Mouse (Mus musculus) neural tube, embryonic 10.5 days (tissue): ENCODE data around the gene Wsb1.

Experiments
- DNase-seq: peaks from one replicate; pipeline ENCODE4 v3.0.0-alpha.2; 2017; ENCODE audit warnings: low spot score; ENCODE audit errors: extremely low spot score

Gene Wsb1

DNA sequence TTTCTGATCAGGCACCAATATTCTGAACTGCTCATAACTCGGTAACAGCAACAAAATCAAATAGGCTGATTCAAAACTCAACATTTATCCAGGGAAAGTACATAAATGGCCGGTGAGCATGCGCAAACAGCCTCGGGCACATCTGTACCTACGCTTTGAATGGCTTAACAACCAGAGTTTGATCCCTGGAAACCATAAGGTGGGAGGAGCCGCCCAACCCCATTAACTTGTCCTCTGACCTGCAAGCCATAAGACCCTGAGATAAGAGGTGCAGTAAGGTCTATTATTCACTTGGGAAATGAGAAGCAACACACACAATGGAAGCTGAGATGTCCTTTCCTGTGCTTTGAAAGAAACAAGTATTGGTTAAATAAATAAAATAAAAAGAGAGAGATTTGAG is 37.3 kb downstream of the Wsb1 start:
- no peak for DNase-seq

DNA sequence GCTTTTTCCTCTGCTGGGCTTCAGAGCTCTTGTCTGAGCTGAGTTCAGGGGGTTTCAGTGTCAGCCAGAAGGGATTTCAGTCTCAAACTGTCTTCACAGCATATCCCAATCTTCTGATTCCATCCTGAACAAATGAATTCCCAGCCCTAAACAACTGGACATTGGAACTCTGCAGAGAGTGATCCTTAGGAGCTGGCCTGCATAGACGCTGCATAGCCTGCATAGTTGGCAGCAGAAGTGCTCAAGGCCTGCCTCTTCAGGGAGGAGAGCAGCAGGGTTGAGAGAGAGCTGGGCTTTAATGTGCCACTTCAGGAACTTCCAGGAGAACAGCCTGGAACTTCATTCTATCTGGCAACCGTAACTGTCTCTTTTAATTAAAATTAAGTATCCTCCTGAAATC is 38.9 kb downstream of the Wsb1 start:
- no peak for DNase-seq

DNA sequence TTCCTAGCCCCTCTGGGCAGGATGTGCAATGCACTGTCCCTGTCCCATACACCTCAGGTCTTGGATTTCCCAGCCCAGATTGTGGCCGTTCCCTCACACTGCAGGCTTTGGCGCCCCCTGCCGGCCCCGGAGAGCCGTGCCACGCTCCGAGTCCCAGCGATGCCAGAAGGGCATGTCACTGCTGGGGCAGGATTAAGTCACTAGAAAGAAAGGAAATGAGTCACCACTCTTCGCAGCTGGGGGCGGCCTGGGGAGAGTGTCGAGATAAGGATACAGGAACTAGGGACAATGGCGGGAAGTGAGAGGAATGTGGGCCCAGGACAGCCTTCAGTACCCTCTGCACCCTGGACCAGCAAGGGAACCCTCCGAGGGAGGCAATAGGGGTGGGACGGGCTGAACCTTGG is 40.5 kb downstream of the Wsb1 start:
- peak; percentile 95 for DNase-seq

DNA sequence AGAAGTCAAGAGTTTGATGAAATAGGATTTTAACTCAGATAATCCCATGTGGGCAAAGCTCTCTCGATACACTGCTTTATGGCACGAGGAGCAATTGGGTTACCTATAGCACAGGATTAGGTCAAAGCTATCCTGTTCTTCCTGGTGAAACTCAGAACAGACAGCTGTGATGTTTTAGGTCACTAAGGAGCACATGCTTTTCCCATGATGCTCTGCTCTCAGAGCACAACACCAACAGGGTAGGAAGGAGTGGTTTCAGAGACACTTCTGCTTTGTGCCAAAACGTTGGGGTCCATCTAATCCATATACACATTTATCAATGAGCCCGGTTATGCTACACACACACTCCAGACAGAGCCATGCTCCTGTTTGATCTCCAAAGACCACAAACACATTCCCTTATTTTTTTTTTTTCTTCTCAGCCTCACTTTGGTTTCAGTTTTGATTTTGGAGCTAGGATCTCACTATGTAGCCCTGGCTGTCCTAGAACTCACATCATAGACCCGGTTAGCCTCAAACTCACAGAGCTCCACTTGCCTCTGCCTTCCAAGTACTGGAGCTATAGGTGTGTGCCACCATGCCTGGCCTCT is 44.5 kb downstream of the Wsb1 start:
- DNase-seq, result no peak

DNA sequence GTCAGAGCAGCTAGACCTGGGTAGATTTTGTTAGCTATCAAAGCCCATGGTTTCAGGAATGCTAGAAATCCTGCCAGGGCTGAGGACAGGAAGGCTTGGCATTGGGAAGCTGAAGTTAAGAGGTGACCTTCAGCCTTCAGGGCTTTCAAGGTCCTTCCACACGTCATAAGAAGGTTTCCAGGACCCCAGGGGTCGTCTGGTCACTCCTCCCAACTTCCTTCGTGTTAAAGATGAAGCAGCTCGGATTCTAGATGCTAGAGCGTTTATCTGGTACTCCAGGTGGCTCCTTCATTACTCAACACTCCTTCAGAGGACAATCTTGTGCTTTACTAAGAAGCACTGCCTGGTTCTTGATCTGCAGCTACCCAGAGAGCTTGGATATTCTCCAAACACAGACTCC is 45.4 kb downstream of the Wsb1 start:
- no peak for DNase-seq

DNA sequence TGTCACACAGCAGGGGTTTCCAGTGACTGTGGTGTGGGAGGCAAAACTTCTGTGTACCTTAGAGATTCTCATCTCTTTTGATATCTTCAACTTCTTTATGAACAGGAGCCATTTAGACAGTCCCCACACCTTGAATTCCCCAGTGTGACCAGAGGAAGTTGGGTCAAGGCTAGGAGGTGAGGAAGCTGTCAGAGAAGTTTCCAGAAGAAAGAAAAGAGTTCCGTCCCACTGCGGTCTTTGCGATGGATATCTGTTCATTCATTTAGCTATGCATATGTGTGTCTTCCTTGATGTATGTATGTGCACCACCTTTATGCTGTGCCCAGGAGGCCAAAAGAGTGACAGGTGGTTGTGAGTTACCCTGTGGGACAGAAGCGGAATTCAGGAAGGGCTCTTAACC is 46.0 kb downstream of the Wsb1 start:
- no peak for DNase-seq

DNA sequence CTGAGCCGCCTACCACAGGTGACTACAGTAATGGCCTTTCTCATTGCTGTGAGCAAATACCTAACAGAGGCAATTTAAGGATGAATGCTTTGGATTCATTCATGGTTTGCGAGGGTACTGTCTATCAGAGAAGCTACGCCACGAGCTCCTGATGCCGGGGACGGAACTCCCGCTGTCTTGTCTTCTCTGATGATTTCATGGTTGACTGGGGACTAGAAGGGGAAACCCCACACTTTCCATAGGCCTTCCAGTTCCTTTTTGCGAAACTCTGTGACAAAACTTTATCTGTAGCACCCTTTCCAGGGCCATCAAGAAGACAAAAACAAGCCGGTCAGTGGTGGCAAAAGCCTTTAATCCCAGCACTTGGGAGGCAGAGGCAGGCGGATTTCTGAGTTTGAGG is 46.8 kb downstream of the Wsb1 start:
- no peak for DNase-seq

DNA sequence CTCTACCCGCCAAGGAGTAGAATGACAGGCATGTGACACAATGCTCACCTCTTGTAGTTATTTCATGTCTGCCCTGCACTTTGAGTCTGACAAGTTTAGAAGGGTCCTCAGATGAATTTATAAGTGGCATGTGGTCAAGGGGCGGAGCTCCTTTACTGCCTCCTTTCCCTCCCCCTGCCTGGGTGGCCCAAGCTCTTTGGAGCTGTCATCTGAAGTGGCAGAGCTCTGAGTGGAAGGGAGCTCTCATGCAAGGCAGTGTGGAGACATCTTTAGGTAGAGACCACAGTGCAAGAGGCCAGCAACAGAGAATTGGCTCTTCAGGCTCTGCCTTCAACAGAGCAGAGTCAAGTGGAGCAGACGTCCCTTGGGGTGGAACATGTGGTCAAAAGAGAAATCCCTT is 50.0 kb downstream of the Wsb1 start:
- no peak for DNase-seq

DNA sequence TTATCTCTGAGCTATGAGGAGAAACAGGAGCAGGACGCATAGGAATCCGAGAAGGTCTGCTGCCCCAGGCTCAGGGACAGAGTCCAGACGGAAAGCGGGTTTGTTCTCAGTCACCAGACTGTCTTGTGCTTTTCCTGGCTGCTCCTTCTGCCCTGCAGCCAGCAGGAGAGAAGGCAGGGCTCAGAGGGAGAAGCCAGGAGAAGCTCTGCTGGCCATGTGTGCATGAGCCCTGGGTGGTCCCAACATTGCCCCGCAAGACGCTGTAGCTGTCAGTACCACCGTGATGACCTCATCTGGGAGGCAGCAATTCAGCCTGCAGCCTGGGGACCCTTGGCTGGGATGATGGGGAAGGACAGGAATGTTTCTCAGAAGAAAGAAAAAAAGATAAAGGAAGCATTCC is 54.0 kb downstream of the Wsb1 start:
- DNase-seq, result peak; percentile 32

DNA sequence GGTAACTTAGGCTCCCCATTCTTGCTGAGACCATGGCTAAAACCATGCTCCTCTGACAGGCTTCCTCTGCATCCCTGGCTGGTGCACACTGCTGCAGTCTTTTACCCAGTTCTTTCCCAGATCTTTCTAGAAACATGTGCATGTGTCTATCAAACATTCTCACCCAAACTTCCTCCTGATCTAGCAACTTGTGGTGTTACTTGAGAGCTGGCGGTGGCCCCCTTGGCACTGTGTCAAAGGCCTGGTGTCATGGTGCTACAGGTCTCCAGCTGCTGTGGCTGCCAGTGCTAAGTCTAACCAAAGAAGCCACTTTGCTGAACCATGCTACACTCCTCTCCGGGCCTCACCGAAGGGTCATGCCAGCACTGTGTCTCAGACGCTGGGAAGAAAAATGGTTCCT is 55.9 kb downstream of the Wsb1 start:
- DNase-seq, result no peak

DNA sequence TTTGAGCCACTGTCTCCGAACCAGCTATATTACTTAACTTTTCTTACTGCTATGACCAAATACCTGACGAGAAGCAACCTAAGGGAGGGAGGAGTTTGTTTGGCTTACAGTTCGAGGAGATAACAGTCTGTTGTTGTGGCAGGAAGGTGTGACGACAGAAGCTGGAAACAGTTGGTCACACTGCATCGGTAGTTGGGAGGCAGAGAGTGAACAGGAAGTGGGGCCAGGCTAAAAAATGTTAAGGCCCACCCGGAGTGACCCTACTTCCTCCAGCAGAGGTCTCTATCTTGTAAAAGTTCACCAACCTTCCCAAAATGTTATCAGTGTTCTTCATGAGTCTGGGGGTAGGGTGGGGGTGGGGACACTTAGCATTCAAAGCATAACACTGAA is 56.6 kb downstream of the Wsb1 start:
- DNase-seq, result no peak

DNA sequence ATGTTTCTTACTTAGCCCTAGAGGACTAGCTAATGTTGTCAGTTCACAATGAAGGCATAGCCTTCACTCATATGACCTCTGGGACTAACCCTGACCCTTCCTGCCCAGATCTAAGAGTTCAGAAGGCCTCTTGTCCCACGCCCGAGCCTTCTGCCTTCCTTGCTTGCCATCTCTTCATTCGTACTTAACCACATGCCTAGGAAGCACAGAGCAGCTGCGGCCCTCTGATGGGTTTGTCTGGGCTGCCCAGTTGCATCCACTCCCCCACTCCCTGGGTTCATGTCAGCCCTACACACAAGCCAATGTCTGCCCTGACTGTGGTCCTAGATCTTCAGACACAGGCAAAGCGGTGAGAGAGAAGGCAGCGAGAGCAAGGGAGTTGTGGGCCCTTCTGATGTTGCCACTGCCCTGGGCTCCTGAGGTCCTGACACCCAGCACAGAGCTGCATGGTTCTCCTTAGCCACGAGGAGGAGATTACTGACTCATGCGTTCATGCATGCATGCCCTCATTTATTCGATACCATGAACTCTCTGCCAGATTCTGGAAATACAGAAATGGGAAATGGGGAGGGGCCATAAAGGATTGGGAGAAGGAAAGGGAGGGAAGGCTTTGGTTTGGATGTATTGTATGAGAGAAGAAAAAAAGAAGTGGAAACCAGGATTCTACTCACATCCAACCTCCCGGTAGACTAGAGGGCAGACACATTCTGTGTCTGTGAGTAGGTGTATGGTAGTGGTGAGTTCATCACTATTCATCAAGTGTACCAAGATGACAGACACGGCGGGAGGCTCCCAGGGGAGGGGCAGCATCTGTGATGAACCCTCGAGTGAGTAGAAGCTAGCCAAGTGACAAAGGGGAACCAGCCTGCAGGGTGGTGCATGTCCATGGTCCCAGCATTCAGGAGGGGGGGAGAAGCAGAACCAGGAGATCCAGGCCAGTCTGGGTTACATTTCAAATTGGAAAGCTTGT is 57.3 kb downstream of the Wsb1 start:
- no peak for DNase-seq

DNA sequence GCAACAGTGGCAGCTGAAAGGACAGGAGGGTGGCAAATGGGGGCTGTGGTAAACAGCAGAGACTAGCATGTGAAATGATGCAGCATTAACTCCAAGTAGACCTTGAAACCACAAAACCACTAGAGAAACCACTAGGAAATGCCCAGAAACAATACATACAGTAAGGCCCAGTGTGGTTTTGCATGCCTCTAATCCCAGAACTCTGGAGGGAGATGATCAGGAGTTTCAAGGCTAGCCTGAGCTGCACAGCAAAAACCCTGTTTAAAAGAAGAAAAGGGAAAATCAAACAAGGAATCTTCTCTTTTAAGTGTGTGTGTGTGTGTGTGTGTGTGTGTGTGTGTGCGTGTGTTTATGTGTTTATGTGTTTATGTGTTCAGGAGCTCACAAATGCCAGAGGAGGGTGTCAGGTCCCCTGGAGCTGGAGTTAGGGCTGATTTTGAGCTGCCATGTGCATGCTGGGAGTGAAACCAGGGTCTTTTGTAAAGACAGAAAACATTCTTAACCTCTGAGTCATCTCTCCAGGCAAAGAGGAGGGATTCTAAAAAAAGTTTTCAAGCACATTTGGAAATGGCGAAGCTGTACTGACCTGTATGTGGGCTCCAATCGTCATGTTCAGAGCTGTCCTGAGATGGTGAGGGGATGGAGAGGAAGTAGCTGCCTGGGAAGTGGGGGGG is 58.1 kb downstream of the Wsb1 start:
- no peak for DNase-seq

DNA sequence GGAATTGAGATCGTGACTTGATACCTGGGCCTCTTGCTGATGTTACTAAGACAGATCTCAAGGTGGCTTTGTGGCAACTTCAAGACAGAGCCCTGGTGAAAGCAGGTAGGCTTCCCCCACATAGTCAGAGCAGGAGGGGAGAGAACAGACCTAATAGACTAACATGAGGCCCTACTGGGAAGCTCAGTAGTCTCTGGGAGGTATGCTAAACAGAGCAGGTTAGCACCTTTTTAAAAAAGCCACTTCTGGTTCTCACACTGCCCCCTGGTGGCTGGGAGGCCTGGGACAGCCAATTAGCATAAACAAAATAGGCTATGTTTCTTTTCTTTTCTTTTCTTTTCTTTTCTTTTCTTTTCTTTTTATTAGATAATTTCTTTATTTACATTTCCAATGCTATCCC is 62.3 kb downstream of the Wsb1 start:
- DNase-seq, result no peak

DNA sequence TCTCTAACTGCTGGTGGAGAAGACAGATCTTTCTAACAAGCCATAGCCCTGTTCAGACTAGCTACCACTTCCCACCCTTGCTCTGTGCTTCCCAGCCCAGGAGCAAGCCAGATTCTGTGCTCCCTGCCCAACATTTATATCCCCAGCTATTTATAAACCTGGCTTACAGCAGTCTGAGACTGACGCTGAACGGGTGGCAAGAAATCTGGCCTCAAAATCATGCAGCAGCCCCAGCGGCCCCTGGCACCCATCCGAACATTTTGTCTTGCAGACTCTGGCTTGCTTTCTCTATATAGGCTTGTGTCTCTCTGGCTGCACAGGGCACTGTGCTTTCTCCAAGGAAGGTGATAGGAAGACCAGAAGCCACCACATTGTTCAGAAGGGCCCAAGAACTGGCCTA is 63.3 kb downstream of the Wsb1 start:
- no peak for DNase-seq

DNA sequence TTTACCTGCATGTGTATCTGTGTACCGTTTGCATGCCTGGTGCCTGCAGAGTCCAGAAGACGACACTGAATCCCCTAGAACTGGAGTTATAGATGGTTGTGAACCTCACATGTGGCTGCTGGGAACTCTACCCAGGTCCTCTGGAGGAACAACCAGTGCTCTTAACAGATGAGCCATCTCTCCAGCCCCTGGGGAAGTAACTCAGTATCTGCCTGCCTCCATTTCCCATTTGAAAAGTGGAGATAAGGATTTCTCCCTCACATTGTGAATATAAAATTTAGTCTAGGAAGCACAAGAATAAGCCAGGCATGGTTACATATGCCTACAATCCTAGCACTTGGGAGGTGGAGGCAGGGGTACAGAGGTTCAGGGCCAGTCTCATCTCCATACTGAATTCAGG is 64.2 kb downstream of the Wsb1 start:
- DNase-seq, result no peak
